15 mouse cellular contexts compared by ENCODE assay signal in genomic region chr1:170609872-170610271, GRCm38 (mm10). TPM values are rescaled to one million over a fixed set of nuclear protein-coding genes. Genes with fewer than 3 reads are reported as not detected.
DNase-seq lines count a peak whose midpoint lies in the region; ATAC-seq lines count a peak whose summit lies in the region.
"Had no signal": no experiment of that assay in that cellular context is flagged by ENCODE, and none has a peak within 500 bp of the region (broad histone marks: within the 10 kb centered on the region; RNA-seq: fewer than 3 reads in every experiment).

No protein-coding gene starts in this region.

- H3K9ac ChIP-seq in embryonic facial prominence, embryonic 13.5 days: no peak overlapping the region
- no peak overlapping the region for H3K9ac ChIP-seq in limb, embryonic 15.5 days
- no peak overlapping the region for H3K9ac ChIP-seq in forebrain, embryonic 12.5 days
- H3K9ac ChIP-seq: neural tube, embryonic 15.5 days had no signal

- H3K4me2 ChIP-seq in embryonic facial prominence, embryonic 13.5 days: no peak overlapping the region
- no peak overlapping the region for H3K4me2 ChIP-seq in limb, embryonic 15.5 days
- H3K4me2 ChIP-seq in forebrain, embryonic 12.5 days: no peak overlapping the region
- H3K4me2 ChIP-seq: neural tube, embryonic 15.5 days had no signal

- 0 out of 2 replicates have a peak, but pooled peaks have one; percentile 52 for ATAC-seq in embryonic facial prominence, embryonic 13.5 days (ENCODE audit: insufficient number of reproducible peaks, insufficient read depth, low FRiP score, low TSS enrichment, low read depth)
- ATAC-seq in limb, embryonic 15.5 days (ENCODE audit: insufficient number of reproducible peaks, low FRiP score, low TSS enrichment, low read depth): 0 out of 2 replicates have a peak, but pooled peaks have one; percentile 9
- no peak for ATAC-seq in forebrain, embryonic 12.5 days (ENCODE audit: low FRiP score)
- ATAC-seq: hindbrain, postnatal 0 days; midbrain, embryonic 16.5 days had no signal

- H3K4me3 ChIP-seq in embryonic facial prominence, embryonic 13.5 days: no peak overlapping the region
- H3K4me3 ChIP-seq in embryonic facial prominence, embryonic 10.5 days: no peak overlapping the region
- no peak overlapping the region for H3K4me3 ChIP-seq in limb, embryonic 15.5 days
- no peak overlapping the region for H3K4me3 ChIP-seq in forebrain, embryonic 12.5 days (replicated peaks)
- H3K4me3 ChIP-seq: neural tube, embryonic 15.5 days had no signal

- H3K9me3 ChIP-seq in embryonic facial prominence, embryonic 13.5 days: no peaks in the 10 kb centered on the region
- H3K9me3 ChIP-seq in embryonic facial prominence, embryonic 10.5 days: no peaks in the 10 kb centered on the region
- no peaks in the 10 kb centered on the region for H3K9me3 ChIP-seq in limb, embryonic 15.5 days
- no peaks in the 10 kb centered on the region for H3K9me3 ChIP-seq in forebrain, embryonic 12.5 days
- H3K9me3 ChIP-seq: neural tube, embryonic 15.5 days had no signal

- no peak for DNase-seq in embryonic facial prominence, embryonic 10.5 days (ENCODE audit: low spot score)
- peak; percentile 51 for DNase-seq in spleen, adult 12 weeks (ENCODE audit: low spot score)
- DNase-seq in spleen, postnatal 36 days (ENCODE audit: low spot score in 2 of 2): no peak
- peak; percentile 23 to 46 for DNase-seq in natural killer cell, adult 2 months (ENCODE audit: low spot score in 2 of 2)
- no peak for DNase-seq in cerebellum, postnatal 36 days
- DNase-seq: cerebellum, adult 9-11 months; layer of hippocampus, adult 9-11 months; left cerebral cortex, postnatal 4 days; right cerebral cortex, adult 18-20 months had no signal

- WGBS in embryonic facial prominence, embryonic 13.5 days: 50% methylated on average over 7 of the region's 7 CpGs
- WGBS in embryonic facial prominence, embryonic 10.5 days: 84% methylated on average over 7 of the region's 7 CpGs
- WGBS in limb, embryonic 15.5 days: 53% methylated on average over 7 of the region's 7 CpGs
- WGBS in forebrain, embryonic 12.5 days: 92% methylated on average over 7 of the region's 7 CpGs

- no peak overlapping the region for H3K27ac ChIP-seq in embryonic facial prominence, embryonic 13.5 days
- no peak overlapping the region for H3K27ac ChIP-seq in embryonic facial prominence, embryonic 10.5 days (replicated peaks)
- no peak overlapping the region for H3K27ac ChIP-seq in limb, embryonic 15.5 days
- no peak overlapping the region for H3K27ac ChIP-seq in forebrain, embryonic 12.5 days
- H3K27ac ChIP-seq: hindbrain, postnatal 0 days; neural tube, embryonic 15.5 days had no signal

- H3K36me3 ChIP-seq in embryonic facial prominence, embryonic 13.5 days: no peaks in the 10 kb centered on the region
- H3K36me3 ChIP-seq in embryonic facial prominence, embryonic 10.5 days (replicated peaks): no peaks in the 10 kb centered on the region
- H3K36me3 ChIP-seq in limb, embryonic 15.5 days: no peaks in the 10 kb centered on the region
- no peaks in the 10 kb centered on the region for H3K36me3 ChIP-seq in forebrain, embryonic 12.5 days (replicated peaks)
- H3K36me3 ChIP-seq: neural tube, embryonic 15.5 days had no signal

- H3K4me1 ChIP-seq in embryonic facial prominence, embryonic 13.5 days: peaks cover 6% of the 10 kb centered on the region; the same call in 1 of the 2 replicates
- H3K4me1 ChIP-seq in embryonic facial prominence, embryonic 10.5 days: peaks cover 7% of the 10 kb centered on the region
- peaks cover 5% of the 10 kb centered on the region; the same call in 1 of the 2 replicates for H3K4me1 ChIP-seq in limb, embryonic 15.5 days
- peaks cover 6% of the 10 kb centered on the region; the same call in 1 of the 2 replicates for H3K4me1 ChIP-seq in forebrain, embryonic 12.5 days
- H3K4me1 ChIP-seq: neural tube, embryonic 15.5 days had no signal

- no peaks in the 10 kb centered on the region for H3K27me3 ChIP-seq in embryonic facial prominence, embryonic 13.5 days
- H3K27me3 ChIP-seq in embryonic facial prominence, embryonic 10.5 days (replicated peaks; ENCODE audit: low read depth, poor library complexity, severe bottlenecking): no peaks in the 10 kb centered on the region
- H3K27me3 ChIP-seq in limb, embryonic 15.5 days: no peaks in the 10 kb centered on the region
- no peaks in the 10 kb centered on the region for H3K27me3 ChIP-seq in forebrain, embryonic 12.5 days
- H3K27me3 ChIP-seq: neural tube, embryonic 15.5 days had no signal

RNA-seq across cellular contexts. Expression of gene Nos1ap, which starts 20.2 kb away (rescaled TPM):
- polyA plus RNA-seq in embryonic facial prominence, embryonic 13.5 days (2015; fragmentation: Nextera tagmentation; extraction: Ambion mirVana): 6.2 and 9.1 TPM in 2 replicates
- 6.5 and 8.9 TPM in 2 replicates for polyA plus RNA-seq in embryonic facial prominence, embryonic 10.5 days (2016; fragmentation: Nextera tagmentation; extraction: Ambion mirVana)
- polyA plus RNA-seq in limb, embryonic 15.5 days (2015; fragmentation: Nextera tagmentation; extraction: Ambion mirVana): 8.0 and 10.1 TPM in 2 replicates
- 23.5 and 25.5 TPM in 2 replicates for polyA plus RNA-seq in forebrain, embryonic 12.5 days (2016; fragmentation: Nextera tagmentation; extraction: Ambion mirVana)

RNA-seq across cellular contexts. Expression of gene Olfml2b, which starts 34.5 kb away (rescaled TPM):
- 12.2 and 13.0 TPM in 2 replicates for polyA plus RNA-seq in embryonic facial prominence, embryonic 13.5 days (2015; fragmentation: Nextera tagmentation; extraction: Ambion mirVana)
- polyA plus RNA-seq in embryonic facial prominence, embryonic 10.5 days (2016; fragmentation: Nextera tagmentation; extraction: Ambion mirVana): 5.5 and 6.0 TPM in 2 replicates
- 52.5 and 69.4 TPM in 2 replicates for polyA plus RNA-seq in limb, embryonic 15.5 days (2015; fragmentation: Nextera tagmentation; extraction: Ambion mirVana)
- 6.1 and 6.5 TPM in 2 replicates for polyA plus RNA-seq in forebrain, embryonic 12.5 days (2016; fragmentation: Nextera tagmentation; extraction: Ambion mirVana)

Comparison
In these comparisons a context has a peak if more than half of its experiments do, and no peak if none do; other contexts are left out.
1. DNase-seq: peak in spleen, adult 12 weeks (single experiment) and natural killer cell, adult 2 months (2 of 2); none in embryonic facial prominence, embryonic 10.5 days (single experiment), spleen, postnatal 36 days (0 of 2) and cerebellum, postnatal 36 days (0 of 2).